Mouse (Mus musculus) G1E (cell line): ENCODE results near the gene Uqcr11.

ENCODE experiments used
- CTCF ChIP-seq: IDR thresholded peaks from 2 replicates; pipeline ENCODE4 v1.5.1; 2012; ENCODE audit warnings: low read depth, low read length, inconsistent platforms, mixed read lengths
- GATA1 ChIP-seq: IDR thresholded peaks from 2 replicates; pipeline ENCODE4 v1.6.1; 2012; ENCODE audit warnings: borderline replicate concordance, low read length, inconsistent platforms, mixed read lengths

DNA sequence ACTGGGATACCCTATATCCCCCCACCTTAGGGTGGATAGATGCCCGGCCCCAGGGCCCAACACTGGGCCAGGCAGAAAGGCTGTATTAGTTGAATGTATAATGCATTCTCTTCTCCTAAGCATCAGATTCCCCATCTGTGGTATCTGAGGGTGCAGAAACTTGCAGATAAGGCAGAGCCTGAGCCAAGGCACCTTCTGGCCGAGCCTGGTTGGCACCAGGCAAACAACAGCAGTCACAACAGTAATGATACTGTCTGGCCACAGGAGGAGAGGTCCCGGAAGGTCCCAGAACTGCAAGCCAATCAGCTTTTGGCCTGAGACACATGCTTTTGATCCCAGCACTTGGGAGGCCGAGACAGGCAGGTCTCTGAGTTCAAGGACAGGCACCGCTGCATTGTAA is 49.1 kb upstream of the Uqcr11 start:
- TF ChIP-seq CTCF = no peak
- TF ChIP-seq GATA1 = no peak
